Mouse (Mus musculus) myocyte (in vitro differentiated cells): ENCODE results near the gene Hal.

Experiments used
- CEBPB ChIP-seq: IDR thresholded peaks from 2 replicates; pipeline ENCODE4 v1.6.1; 2011; ENCODE audit warnings: mild to moderate bottlenecking, moderate library complexity; ENCODE audit not compliant: poor library complexity, insufficient read depth, severe bottlenecking
- E2F4 ChIP-seq: IDR thresholded peaks from one replicate; pipeline ENCODE4 v1.6.1; 2011; ENCODE audit warnings: mild to moderate bottlenecking, control low read depth, moderate library complexity; ENCODE audit not compliant: insufficient read depth
- MAX ChIP-seq: IDR thresholded peaks from one replicate; pipeline ENCODE4 v1.6.1; 2011; ENCODE audit warnings: low read depth, mild to moderate bottlenecking, control low read depth
- MYOG ChIP-seq, 3 experiments: IDR thresholded peaks; one replicate each; pipeline ENCODE4 v1.6.1; 2011; ENCODE audit warnings: control low read depth in 2 of 3, low read depth in 2 of 3, mild to moderate bottlenecking in 2 of 3; ENCODE audit not compliant: insufficient read length in 2 of 3, control insufficient read depth in 1 of 3, insufficient read depth in 1 of 3
- POLR2A ChIP-seq: IDR thresholded peaks from one replicate; pipeline ENCODE4 v1.6.1; 2011; ENCODE audit warnings: low read depth, mild to moderate bottlenecking, control low read depth, moderate library complexity; ENCODE audit not compliant: insufficient read length
- REST ChIP-seq: IDR thresholded peaks from one replicate; pipeline ENCODE4 v1.6.1; 2011; ENCODE audit warnings: mild to moderate bottlenecking, control low read depth, moderate library complexity; ENCODE audit not compliant: insufficient read depth, insufficient read length
- SRF ChIP-seq: IDR thresholded peaks from one replicate; pipeline ENCODE4 v1.6.1; 2011; ENCODE audit warnings: low read depth; ENCODE audit not compliant: control insufficient read depth, insufficient read length
- TCF12 ChIP-seq: IDR thresholded peaks from one replicate; pipeline ENCODE4 v1.6.1; 2011; ENCODE audit warnings: mild to moderate bottlenecking, control low read depth; ENCODE audit not compliant: poor library complexity, insufficient read depth, severe bottlenecking
- USF1 ChIP-seq: IDR thresholded peaks from one replicate; pipeline ENCODE4 v1.6.1; 2011; ENCODE audit warnings: low read depth, mild to moderate bottlenecking, control low read depth, moderate library complexity

DNA sequence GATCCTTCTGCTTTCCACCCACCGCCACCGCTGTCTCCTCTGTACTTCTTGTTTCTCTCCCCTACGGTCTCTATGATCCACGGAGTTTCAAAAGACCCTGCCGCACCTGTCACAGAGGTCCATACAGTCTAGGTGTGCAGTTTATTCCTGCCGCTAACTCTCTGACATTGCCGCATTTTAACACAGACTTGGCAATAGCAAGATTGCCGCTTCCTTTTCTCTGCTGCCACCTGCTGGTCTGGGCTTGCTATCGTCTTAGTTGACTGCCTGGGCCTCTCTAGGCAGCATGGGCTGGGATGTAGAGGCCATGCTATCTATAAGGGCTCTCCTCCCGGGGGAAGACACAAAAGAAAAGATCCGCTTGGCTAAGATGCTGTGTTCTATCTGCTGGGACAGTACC lies 17.2 kb upstream of the Hal start:
- no peak for TF ChIP-seq POLR2A
- no peak for TF ChIP-seq USF1
- no peak for TF ChIP-seq MYOG (IDR thresholded peaks at IDR 0.05; ENCODE audit: control insufficient read depth in 1 of 3, insufficient read depth in 1 of 3, insufficient read length in 2 of 3, low read depth in 2 of 3)
- TF ChIP-seq E2F4, result no peak
- no peak for TF ChIP-seq SRF
- TF ChIP-seq TCF12, result no peak
- no peak for TF ChIP-seq CEBPB
- no peak for TF ChIP-seq REST
- no peak for TF ChIP-seq MAX
